Mouse (Mus musculus) layer of hippocampus, adult 9-11 months (tissue): ENCODE measurements around the gene Scrn2.
A peak's percentile ranks its signal among the peaks of the same experiment; 100 is the strongest.

Experiments
- DNase-seq: peaks from one replicate; pipeline ENCODE4 v3.0.0; 2022

Scrn2 gene

DNA sequence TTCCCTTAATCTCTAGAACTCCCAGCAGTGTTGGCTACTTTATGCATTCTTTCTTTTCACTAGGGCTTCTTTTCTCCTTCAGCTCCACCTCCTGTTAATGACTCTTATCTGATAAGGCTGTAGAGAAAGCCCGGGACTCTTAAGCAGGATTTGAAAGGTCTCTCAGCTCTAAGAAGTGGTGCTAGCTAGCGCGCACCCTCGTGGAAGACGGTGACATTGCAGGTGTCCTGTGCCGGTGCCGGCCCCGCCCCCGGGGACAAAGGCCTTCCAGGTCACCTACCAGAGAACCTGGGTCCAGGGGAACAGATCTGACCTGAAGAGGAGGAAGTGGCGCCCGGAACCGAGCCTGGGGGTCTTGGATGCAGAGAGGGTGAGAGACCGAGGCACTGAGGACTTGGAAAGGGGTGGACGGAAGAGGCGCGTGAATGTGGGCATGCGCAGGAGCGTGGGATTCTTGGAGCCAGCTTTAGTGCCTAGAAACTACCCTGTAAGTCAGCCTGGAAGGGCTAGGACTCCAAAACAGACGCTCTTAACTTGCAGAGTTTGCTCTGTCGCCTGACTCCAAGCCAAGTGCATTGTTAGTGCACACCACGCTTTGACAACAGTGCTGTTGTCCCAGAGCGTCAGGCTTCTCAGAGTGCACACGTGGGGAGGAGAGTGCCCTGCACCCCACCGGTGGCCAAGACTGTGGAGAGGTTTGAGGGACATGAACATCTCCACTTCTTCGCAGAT lies at the start of gene Scrn2:
Gene Scrn2 (plus strand): TSS at position 253 of the 732 bp plus-strand sequence.
- DNase-seq: peak; percentile 60

DNA sequence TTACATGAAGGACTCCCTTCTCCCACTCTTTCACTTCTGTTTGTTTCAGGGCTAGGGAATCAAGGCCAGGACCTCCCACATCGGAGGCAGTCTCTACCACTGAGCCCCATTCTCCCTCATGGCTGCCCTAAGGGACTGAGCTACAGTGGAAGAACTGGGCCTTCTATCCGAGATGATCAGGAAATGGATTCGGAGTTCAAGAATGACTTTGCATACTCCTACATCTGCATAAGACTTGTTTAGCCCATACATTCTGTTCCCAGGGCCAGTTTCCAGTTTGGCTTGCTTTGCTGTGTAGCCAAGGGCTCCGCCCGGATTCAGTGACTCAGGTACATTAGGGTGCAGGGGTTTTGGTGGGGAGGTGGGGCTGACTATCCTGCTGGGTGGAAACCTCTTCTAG lies 49.7 kb upstream of the Scrn2 start:
- DNase-seq: no peak

DNA sequence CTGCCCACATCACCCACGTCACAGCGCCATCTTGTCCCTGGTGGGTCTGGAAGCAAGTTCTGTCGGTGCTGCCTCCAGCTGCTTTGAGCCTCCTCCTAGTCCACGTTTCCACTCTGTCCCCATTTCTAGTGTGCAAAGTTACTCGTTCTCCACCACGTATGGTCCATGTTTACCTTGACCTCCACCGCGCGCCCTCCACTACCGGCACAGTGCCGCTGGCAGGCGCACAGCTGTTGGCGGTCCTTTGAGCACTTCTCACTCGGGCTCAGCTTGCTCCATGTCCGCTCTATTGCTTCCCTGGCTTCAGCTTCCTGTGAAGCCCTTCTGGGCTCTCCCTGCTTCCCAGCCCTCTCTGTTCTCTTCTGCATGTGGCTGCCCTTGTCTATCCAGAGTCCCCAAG lies 48.3 kb upstream of the Scrn2 start:
- no peak for DNase-seq

DNA sequence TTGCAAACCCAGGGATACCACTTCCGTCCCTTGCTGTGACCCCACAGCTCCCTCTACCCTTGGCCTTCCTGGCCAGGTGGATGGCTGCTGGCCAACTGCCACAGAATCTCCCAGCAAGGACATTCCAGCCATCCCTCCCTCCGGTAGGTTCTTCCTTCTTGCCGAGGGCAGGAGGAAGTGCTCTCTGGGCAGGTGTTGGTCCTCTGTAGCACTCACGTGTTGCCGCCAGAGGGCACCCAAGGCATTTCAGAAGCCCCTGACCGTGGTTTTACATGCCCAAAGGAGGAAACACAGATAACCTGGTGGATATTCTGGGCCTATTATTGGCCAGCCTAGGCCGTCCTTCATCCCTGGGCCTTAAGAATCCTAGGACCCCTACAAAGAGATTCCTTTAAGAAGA lies 47.4 kb upstream of the Scrn2 start:
- DNase-seq: peak; percentile 69

DNA sequence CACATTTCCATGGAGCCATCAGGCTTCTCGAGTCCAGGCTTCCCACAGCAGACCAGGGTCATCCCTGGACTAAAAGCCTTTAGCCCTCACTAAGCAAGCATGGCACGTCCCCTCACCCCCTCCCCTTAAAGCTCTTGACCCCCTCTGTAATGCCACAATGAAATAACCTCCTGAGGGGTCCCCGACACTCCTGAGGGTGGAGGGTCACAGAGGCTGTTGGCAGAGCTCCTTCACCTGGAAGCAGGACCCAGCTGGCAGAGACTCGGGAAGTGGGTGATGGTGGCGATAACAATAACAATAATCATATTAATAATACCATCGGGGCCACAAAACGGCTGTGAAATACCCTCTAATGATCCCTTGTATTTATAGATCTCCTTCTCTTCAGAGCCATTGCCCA lies 46.9 kb upstream of the Scrn2 start, which contains the start of gene Sp2:
Gene Sp2 (minus strand): TSS at position 101 of the 400 bp plus-strand sequence.
- DNase-seq: no peak

DNA sequence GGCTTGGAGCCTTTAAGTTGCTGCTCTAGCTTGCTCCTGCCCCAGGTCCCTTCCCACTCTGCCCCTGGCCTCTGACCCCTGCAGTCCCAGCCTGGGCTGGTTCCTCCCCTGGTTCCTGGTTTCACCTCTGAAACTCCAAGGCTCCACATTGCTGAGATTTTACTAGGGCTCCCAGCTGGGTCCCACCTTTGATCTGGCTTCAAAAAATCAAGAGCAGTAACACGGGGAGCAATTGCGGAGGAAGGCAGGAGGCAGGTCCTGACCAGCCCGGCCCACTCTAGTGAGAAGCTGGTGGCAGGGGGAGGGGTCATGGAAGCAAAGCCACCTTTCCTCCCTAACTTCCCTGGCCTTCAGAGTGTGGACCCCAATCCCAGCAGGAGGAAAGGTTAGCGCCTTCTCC lies 44.8 kb upstream of the Scrn2 start:
- no peak for DNase-seq

DNA sequence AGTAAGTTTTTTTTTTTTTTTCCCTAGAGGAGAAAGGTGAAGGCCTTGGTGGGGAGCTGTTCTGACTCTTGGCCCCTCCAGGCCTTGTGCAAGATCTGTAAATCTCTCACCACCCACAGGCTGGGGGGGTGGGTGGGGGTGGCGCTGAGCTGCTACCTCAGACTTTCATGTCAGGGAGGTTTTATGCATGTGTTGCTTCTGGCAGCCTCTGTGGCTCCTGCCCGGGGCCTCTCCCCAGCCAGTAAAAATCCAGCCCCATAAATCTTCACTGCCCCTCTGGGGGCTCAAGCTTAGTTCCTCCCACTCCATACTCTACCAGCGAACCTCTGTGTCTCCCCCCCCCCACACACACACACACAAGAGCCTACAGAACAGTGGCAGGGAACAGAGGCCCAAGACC lies 43.3 kb upstream of the Scrn2 start:
- no peak for DNase-seq

DNA sequence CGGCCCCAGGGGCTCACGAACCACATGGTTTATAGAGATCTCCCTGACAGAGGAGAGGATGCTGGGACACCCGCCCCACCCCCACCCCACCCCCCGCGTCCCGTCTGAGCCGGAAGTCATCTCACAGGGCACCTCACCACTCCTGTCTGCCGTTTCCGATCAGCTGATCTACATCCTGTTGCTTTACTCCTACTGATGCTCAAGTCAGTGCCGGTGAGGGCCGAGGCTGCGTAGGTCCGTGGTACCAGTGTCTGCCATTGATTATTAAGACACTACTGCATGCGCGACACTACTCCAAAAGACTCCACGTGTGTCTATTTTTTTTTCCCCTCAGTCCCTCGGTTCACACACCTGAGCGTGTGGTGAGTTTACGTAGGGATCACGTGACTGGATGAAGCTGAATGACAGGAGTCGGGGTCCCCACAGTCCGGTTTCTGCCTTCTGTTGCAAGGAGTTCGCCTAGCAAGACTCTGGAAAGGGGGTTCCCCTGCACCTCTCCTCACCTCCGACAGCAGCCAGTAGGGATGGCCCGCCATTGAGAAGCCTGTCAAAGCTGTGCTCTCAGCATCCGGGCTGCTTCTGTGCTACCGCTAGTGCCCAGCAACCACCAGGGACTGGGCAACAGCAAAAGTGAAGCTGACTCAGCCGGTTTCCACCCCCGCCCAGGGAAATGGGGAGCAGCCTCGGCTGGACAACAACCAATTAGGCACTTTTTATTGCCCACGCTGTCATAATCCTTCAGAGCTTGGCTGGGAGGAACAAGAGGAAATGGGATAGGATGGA lies 41.7 kb upstream of the Scrn2 start:
- no peak for DNase-seq

DNA sequence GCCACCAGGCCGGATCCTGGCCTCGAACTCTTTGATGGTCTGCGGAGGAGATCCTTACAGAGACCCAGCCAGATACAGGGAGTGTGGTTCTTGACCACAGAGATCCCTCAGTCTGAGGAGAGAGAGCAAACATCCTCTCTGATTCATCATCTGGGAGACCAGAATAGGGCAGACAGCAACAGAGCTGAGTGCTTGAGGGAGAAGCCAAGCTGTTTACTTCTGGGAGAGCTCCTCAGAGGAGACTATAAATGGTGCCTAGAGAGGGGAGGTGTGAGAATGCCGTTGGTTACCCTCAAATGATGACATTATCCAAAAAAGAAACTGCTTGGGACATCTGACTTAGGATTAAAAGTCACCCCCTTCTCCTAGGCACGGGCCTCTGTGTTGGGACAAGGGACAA lies 38.2 kb upstream of the Scrn2 start:
- no peak for DNase-seq

DNA sequence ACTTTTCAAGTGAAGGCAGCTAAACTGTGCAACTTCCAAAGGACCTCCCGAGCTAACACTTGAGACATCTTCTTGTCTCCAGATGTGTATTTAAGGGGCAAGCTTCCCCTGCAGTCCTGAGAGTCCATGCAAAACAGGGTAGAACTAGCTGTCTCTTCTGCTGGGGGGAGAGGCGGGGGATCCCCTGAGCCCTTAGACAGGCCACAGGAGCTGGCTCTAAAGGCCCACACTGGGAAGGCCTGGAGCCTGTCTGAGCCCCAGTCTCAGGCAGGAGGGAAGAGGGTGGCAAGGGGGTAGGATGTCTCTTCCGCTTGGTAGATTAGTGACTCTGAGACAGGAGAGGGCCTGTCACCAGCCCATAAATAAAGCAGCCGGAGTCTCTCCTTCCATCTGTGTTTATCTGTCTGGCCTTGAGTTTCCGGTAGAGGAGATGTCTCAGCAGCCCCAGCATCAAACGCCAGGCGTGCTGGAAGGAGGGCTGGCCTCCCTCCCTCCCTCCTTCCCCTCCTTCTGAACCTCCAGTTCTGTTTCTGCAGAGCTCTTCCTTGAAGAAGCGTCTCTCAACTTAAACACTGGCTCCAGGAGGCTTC lies 36.9 kb upstream of the Scrn2 start:
- no peak for DNase-seq

DNA sequence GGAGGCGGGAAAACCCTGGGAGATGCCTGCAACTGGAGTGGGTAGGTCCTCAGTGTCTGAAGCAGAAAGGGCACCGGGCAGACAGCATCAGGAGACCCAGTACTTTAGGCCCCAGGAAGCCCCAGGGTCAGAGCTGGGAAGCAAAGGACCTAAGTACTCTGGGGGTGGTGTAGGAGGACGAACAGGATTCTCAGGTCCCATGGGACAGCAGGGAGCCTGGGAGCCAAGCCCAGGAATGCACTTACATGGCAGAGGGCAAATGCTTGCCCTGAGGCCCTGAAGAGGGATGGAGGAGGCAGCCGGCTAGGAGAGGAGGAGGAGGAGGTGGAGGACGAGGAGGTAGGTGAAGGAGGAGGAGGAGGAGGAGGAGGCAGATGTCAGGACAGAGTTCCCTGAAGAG lies 34.7 kb upstream of the Scrn2 start:
- no peak for DNase-seq

DNA sequence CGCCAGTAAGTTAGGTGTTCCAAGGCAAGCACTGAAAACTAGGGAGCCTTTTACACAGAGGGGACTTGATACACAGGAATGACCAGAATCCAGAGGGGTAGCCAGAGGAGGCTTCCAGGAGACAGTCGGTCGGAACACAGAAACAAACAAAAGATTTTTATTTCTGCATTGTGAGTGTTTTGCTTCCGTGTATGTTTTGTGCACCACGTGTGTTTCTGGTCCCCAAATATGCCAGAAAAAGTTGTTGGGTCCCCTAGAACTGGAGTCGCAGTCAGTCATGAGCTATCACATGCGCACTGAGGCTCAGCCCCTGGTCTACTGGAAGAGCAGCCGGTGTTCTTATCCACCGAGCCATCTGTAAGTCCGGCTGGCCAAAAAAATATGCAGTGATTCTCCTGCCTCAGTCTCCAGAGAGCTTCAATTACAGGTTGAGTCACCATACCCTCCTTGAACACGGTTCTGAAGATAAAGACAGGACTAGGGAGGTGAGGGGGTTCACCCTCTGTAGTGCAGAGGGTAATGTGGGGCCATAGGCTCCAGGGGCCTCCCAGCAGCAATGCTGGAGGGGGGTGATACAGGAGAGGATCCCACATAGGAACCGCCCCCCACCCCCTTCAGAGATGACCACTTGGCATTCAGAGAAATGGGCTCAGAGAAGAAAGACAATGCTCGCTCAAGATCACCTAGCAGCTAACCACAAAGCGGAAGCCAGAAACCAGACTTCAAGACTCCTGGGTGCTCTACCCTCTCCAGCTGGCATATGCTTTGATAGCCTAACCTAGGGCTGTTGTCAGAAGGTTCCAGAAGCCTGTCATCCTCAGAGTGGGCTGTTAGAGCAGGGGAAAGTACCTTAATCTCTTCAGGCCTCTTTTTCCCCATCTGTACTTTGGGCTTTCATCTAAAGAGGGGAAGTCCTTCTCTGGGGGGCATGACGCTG lies 33.6 kb upstream of the Scrn2 start:
- DNase-seq: no peak

DNA sequence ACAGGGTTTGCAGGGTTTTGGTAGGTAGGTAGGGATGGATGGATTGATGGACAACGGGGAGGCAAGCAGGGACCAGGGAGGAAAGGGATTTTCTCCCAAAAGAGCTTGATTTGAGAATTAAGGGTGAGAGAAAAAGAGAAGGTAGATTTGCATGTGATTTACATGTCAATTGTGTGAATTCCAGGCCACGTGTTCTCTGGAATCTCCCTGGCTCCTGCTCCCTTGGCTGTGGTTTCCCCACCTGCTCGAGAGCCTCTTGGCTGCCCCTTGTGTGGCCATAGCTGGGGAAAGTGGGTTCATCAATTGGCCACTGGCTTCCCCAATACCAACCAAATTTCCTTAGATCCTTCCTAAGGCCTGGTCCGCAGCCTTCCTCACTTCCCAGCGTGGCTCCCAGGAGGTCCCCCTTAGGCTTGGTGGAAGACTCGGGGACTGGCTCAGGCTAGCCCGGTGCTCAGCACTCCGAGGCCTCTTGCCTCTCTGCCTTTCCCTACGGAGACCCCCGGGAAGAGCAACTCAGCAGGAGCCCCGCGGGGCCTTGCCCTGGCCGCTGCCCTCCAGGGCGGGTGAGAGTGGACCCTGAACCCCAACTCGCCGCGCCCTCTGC lies 32.9 kb upstream of the Scrn2 start:
- no peak for DNase-seq

DNA sequence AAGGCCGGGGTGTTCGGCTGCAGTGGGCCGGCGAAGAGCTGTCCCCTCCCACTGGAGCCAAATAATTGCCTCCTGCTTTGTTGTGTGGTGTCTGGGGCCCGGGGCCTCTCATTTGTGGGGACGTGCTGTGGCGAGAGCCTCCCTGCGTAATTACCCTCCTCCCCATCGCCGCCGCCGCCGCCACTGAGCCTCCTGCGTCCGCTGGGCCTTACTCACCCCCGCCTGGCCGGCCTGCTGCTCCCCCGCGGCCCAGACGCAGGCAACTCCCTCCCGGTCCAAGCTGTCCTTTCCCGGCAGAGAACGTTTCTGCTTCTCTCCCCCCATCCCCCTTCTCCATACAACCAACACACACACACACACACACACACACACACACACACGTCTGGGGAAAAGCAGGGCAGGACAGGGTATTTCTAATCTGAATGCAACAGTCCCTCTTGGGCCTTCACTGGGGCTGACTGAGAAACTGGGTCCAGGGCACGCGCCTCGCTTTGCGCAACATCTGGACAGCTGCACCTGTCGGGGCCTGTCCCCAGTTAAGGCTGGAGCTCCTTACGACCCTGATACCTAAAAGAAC lies 32.3 kb upstream of the Scrn2 start:
- DNase-seq: no peak

DNA sequence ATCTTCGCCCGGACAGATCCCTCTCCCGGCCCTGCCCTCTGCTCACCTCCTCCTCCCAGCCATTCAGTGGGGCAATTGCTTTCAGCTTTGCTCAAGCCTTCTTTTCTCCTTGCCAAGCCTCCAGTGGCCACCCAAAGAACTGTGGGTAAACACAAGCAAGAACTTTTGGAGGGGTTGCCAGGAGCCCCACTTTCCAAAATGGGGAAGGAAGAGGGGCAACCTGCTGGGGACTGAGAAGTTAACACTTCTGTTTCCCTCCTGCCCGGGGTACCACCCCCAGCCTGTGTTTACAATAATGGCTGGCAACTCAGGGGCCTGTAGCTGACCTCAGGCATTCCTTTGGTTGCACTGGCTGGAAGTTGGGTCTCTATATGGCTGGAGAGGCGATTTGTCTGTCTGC lies 26.6 kb upstream of the Scrn2 start:
- DNase-seq: no peak

DNA sequence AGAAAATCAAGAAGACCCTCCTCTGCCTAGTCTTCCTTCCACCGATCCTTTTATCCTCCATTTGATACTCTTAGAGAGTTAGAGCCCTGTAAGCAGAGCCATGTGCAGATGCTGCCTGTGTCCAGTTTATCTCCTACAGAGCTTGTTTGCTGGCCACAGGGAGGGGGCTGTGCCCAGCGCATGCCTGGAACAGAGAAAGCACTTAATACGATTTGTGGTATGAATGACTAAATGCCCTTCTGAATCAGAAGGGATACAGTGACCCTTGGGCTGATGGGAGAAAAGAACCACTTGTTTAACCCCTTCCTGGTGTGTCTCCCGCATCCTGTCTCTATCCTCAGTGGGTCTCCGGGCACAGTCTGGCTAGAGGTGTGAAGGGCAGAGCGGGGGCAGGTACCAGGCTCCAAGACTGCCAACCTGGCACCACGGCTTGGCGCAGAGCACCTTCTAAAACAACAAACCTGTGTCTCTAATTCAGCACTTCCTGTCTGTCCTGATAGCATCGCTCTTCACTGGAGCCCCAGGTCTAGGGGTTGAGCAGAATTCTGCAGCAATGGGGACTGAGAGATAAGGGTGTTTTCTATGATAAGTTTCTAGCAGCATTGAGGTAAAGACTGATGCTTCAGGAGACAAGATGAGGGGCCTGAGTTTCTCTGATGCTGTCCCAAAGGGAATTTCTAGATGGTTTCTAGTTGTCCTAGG lies 22.5 kb upstream of the Scrn2 start:
- no peak for DNase-seq

DNA sequence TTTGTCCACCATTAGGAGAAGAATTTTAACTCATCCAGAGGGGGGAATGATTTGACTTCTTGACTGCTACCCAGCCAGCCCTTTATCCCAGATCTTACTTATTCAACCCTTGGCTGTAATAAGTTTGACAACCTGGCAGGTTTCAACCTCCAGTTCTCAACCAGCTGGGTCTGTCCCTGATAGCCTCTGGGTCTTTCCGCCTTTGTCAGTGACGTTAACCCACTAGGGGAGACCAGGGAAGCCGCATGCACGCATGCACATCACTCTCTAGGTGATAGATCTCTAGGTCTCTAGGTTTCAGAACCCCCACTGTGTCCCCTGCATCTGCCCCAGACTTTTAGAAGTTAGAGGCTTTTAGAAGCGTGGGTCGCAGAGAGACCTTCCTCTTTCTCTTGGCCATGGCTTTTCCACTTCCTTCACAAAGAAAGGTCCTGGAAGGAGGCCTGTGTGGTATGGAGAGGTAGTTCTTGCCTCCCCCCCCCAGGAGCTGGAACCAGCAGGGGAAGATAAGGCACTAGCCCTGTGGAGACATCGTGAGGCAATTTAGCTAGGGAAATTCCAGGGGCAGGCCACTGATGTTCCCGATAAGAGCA lies 20.4 kb upstream of the Scrn2 start:
- no peak for DNase-seq

DNA sequence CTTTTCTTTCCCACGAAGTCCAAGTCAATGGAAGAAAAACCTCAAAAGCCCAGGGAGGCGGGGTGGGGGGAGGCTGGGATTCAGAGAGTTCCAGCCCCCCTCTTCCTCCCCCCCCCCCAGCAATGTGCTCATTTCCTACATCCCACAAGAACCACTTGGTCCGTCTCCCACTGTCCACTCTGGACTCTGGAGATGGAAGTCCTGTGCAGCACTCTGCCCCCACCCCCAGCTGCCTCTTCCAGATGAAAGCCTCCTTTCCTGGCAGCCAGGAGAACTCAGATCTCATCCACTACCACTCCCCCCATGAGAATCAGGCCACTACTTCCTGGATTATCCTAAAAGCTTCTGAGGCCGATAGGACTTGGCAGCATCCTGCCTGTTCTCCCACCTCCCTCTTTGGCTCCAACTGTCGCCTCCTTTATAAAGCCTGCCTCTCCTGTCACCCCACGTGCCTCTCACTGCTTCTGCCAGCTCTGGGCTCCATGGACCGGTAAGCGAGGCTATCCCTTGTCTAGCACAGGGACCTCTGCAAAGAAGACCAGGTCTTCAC lies 16.5 kb upstream of the Scrn2 start, which contains the start of gene Sp6:
Gene Sp6 (plus strand): TSS at position 274 of the 550 bp plus-strand sequence.
- no peak for DNase-seq

DNA sequence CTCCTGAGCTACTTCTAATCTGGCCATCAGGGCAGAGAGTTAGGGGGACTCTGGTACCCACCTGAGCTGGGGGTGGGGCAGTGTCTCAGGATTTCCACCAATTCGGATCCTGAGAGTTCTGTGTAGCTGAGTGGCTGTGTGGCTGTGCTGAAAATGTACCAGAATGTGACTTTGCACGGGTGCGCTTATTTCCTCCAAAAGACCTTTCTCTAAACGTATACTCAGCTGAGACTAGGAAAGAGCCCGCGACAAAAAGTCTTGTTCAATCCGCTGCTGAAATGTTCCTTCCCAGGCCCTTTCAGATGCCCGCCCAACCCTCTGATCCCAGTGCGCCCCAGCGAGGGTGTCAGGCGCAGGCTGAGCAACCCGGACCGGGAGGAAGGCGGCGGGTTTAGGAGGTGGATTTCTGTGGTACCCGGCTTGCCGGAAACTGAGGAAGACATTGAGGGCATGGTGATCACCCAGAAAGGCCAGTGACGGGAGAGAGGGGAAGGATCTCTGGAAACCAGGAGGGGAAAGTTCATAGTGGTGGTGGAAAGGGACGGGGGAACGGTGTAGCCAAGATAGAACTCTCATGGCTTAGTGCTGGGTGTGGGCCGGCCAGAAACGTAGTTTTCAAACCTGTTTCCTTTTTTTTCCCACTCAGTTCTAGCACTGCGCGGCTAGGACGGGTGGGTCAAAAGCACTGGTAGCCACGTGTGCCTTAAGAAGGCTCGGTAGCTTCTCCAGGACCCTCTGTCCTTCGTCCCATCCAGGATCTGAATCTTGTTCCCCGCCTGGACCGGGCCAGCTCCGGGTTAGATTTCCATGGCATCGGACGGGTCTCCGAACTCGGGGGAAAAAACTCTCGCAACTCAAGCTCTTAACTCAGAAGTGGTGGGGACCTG lies 11.8 kb upstream of the Scrn2 start:
- no peak for DNase-seq
